Mouse (Mus musculus): Measurements from ENCODE around the gene Syne1. TPM values are rescaled to one million over a fixed set of nuclear protein-coding genes. Genes with fewer than 3 reads are reported as not detected.

The Syne1 gene
- polyA plus RNA-seq, 1 experiment, result 28.3 TPM

GRCm38 (mm10) chr10:5437766-5438165, 113.5 kb downstream of the Syne1 start:
- DNase-seq (ENCODE audit: low spot score), result no peak

GRCm38 (mm10) chr10:5423984-5424383, 127.3 kb downstream of the Syne1 start:
- no peak for DNase-seq (ENCODE audit: low spot score)

- DNase-seq (ENCODE audit: low spot score), result no peak
Measured at GRCm38 (mm10) chr10:5415730-5416129, 135.6 kb downstream of the Syne1 start.

GRCm38 (mm10) chr10:5384131-5384776, 167.0 kb downstream of the Syne1 start:
- DNase-seq (ENCODE audit: low spot score), result no peak

- no peak for DNase-seq (ENCODE audit: low spot score)
Measured at GRCm38 (mm10) chr10:5381536-5381935, 169.7 kb downstream of the Syne1 start.

GRCm38 (mm10) chr10:5378969-5379368, 172.3 kb downstream of the Syne1 start:
- no peak for DNase-seq (ENCODE audit: low spot score)

GRCm38 (mm10) chr10:5369599-5369998, 181.7 kb downstream of the Syne1 start:
- no peak for DNase-seq (ENCODE audit: low spot score)

- DNase-seq (ENCODE audit: low spot score), result no peak
Measured at GRCm38 (mm10) chr10:5368266-5368665, 183.0 kb downstream of the Syne1 start.

GRCm38 (mm10) chr10:5367465-5368011, 183.7 kb downstream of the Syne1 start:
- DNase-seq (ENCODE audit: low spot score), result no peak

GRCm38 (mm10) chr10:5360560-5360959, 190.7 kb downstream of the Syne1 start:
- DNase-seq (ENCODE audit: low spot score), result no peak

GRCm38 (mm10) chr10:5356614-5357013, 194.7 kb downstream of the Syne1 start:
- no peak for DNase-seq (ENCODE audit: low spot score)

- DNase-seq (ENCODE audit: low spot score), result no peak
Measured at GRCm38 (mm10) chr10:5353390-5353789, 197.9 kb downstream of the Syne1 start.

- no peak for DNase-seq (ENCODE audit: low spot score)
Measured at GRCm38 (mm10) chr10:5346911-5347310, 204.4 kb downstream of the Syne1 start.

- DNase-seq (ENCODE audit: low spot score), result no peak
Measured at GRCm38 (mm10) chr10:5343211-5343610, 208.1 kb downstream of the Syne1 start.

GRCm38 (mm10) chr10:5336394-5336793, 214.9 kb downstream of the Syne1 start:
- no peak for DNase-seq (ENCODE audit: low spot score)

- DNase-seq (ENCODE audit: low spot score), result no peak
Measured at GRCm38 (mm10) chr10:5332801-5333200, 218.5 kb downstream of the Syne1 start.

GRCm38 (mm10) chr10:5326716-5327115, 224.6 kb downstream of the Syne1 start:
- no peak for DNase-seq (ENCODE audit: low spot score)

- DNase-seq (ENCODE audit: low spot score), result no peak
Measured at GRCm38 (mm10) chr10:5323741-5324395, 227.4 kb downstream of the Syne1 start.

- no peak for DNase-seq (ENCODE audit: low spot score)
Measured at GRCm38 (mm10) chr10:5322562-5322961, 228.7 kb downstream of the Syne1 start.

- peak; percentile 57 for DNase-seq (ENCODE audit: low spot score)
Measured at GRCm38 (mm10) chr10:5317602-5318001, 233.7 kb downstream of the Syne1 start.

- no peak for DNase-seq (ENCODE audit: low spot score)
Measured at GRCm38 (mm10) chr10:5312437-5312836, 238.8 kb downstream of the Syne1 start.

GRCm38 (mm10) chr10:5309961-5310713, 241.1 kb downstream of the Syne1 start:
- DNase-seq (ENCODE audit: low spot score), result no peak

- no peak for DNase-seq (ENCODE audit: low spot score)
Measured at GRCm38 (mm10) chr10:5309398-5309797, 241.9 kb downstream of the Syne1 start.
